Mouse (Mus musculus) ovary, postnatal 36 days (tissue): ENCODE measurements around the gene Prss23.

Experiments
- DNase-seq: peaks from one replicate; pipeline ENCODE4 v3.0.0; 2022; ENCODE audit warnings: low spot score, mixed read lengths

Prss23 gene

DNA sequence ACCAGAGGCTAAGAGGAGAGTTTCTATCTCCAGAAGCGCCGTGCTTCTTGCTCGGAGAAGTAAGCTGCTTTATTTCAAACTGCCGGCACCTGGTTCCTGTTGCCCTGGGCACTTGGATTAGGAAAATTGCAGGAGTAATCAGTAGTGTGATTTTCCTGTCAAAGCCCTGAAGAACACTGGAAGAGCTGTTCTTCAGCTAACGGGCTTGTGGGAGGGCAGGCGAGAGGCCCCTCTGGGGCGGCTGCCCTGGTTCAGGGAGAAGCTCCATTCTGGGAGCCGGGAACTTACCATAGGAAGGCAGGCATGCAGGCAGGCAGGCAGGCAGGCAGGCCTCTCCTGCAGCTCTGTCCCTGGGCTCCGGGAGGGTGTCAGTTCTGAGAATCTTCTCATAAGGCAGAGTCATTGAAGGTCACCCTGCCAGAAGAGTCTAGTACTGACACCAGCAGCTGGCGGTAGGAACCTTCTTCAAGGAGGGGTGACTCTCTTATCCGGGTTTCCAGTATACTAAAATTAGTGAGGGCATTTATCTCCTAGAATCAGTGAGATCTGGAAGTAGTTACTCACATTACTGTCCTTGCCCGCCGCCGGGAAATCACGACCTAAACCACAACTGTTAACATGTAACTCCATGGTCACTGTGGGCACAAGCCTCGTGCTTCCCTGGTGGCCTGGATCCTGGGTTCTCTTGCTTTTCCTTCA is at the start of gene Prss23:
Prss23 (minus strand) TSS at position 457 of the 699 bp plus-strand sequence.
- DNase-seq: peak; percentile 17

DNA sequence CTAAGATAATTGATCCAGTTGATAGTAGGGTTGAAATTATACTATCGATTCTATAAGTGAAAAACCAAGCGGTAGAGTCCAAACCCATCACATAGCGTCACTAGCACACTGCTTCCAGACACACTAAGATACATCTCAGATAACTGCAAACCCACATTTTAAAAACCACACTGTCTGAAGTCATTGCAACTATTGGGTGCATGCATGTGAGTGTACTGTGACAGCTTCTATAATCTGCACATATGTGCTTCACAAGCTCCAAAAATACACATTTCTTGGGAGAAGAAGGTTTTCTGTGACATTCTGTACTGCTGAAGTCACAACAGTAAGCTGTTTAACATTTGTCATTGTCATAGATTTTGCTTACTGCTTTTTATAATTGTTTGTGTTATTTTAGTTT is 49.1 kb upstream of the Prss23 start:
- DNase-seq: no peak

DNA sequence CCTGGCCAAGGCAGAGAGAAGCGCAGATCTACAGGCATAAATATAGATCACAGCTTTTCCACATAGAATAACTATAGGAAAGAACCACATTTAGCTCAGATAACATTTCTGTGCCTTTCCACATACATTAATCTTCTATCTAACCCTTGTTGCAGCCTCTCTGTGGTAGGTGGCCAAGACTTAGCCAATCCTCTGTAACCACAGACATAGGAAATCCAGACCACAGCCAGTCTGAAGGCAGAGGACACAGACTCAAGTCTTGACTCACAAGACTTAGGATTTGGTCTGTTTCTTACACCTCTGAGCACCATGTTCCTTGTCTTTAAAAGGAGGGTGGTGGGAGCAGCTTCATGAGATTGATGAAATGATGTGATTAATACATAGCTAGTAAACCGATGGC is 37.6 kb upstream of the Prss23 start:
- no peak for DNase-seq

DNA sequence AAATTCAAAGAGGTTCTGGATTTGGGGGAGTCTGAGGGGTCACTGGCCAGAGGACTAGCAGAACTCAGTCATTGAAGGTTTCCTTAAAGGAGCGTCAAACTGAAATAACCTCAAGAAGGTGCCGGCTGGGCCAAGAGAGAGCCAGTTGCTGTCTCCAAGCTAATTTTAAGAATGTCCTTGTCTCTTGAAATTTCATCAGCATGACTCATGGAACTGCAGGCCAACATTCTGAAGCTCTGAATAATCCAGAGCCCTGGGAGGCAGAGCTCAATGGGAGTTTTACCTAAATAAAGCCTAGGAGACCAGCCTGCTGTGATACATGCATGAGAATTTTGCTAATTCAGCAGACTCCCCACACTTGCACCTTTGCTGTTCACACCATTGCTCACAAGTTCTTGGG is 36.5 kb upstream of the Prss23 start:
- DNase-seq: no peak

DNA sequence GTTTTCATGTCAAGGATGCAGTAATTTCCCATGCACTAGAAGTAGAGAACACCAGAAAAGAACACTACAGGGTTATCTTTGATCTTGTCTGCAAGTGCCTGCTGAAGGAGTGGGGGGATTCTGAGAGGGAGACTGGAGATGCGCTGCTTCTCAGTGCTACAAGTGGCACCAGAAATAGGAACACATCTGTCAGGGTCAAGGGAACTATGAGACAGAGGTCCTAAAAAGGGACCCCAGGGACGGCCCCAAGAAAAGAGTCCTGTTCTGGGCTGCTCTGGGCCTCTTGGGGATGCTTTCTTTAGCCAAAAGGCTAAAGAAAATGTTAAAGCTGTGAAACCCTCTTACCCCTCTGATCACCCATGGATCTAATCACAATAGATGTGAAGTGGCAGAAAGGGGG is 35.2 kb upstream of the Prss23 start:
- no peak for DNase-seq

DNA sequence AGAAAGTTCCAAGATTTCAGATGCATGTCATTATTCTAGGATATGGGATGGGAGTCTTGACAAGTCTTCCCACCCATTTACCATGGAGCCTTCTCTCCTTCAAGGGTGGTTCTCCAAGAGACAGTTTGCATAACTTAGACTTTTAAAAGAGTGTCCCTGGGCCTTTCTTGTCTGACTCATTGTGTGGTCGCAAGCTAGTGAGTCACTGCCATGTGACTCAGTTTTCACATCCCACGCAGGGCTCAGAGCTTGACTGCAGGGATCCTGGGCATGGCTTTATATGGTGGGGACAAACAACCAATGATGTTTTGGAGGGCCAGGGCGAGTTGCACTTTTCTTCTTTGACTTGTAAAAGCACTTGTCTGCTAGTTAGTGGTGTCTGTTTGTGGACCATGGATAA is 34.0 kb upstream of the Prss23 start:
- no peak for DNase-seq

DNA sequence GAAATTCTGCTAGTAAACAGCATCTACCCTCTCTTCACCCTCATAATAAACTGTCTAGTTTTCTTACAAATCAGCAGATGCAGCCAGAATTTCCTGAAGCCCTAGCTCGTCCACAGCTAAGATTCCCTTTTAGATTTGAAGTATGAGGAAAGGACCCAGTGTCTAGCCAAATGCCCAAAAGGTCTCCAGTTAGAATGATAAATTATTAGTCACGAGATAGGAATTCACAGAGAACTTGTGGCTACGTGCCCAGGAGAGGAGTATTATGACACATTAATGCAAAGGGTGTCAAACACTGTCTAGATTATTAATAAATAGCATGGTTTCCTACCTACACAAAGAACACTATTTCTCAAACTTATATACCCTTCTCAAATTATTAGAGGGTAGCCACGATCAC is 32.6 kb upstream of the Prss23 start:
- DNase-seq: no peak

DNA sequence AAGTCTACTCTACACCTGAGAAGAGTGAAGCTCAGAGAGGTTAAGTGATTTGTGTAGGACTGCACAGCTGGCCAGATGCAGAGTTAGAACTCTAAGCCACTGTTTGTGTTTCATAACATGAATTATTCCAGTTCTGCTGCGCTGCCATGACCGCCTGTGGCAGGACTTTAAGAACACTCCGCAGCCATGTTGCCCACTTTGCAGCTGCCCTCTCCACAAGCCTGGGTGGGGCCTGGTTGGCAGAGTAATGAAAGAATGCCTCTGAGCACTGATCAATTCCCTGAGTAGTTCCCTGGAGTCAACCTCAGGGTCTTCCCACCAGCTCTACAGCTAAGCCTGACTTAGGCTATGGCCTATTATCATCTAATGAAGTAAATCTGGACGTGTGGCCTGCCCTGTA is 32.1 kb upstream of the Prss23 start:
- DNase-seq: no peak

DNA sequence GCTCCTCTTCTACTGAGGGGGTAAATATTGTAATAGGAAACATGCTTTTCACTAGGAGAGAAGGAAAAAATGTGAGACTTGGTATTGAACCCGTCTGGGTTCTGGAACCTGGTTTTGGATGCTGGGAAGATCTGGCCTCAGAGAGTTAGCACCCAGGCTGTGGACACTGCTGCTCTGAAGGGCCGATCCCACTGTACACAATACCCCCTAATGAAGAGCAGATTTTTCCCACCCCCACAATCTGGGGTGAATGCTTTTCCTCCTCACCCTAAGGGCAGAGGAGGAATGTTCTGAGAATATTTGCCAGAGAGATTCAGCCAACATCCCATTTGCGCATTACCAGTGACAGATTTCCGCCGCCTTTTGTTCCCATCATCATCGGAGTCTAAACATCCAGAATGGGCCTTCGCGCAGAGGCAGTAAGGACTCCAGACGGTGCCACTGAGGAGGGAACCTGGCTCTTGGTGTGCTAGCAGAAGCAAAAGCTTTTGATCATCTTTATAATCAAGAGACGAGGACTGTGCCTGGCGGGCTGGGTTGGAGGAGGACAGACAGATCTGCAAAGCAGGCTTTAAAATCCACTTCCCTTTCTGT is 31.6 kb upstream of the Prss23 start:
- no peak for DNase-seq

DNA sequence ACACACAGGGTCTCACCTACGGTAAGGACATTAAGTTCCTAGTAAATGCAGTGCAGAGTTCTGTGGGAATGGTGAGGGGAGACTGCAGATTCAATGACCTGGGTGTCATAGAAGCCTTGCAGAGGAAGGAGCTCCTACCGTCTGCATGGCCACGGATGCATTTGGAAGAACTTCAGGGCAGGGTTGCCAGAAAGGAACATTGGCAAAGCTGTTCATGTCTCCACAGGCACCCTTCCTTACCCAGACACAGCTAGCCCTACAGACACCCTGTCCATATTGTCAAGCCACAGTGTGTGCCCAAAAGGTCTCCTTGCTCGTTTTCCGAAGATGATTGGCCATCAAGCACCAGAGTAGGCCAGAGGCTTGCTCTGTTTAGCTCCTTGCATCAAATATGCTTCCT is 30.1 kb upstream of the Prss23 start:
- DNase-seq: no peak

DNA sequence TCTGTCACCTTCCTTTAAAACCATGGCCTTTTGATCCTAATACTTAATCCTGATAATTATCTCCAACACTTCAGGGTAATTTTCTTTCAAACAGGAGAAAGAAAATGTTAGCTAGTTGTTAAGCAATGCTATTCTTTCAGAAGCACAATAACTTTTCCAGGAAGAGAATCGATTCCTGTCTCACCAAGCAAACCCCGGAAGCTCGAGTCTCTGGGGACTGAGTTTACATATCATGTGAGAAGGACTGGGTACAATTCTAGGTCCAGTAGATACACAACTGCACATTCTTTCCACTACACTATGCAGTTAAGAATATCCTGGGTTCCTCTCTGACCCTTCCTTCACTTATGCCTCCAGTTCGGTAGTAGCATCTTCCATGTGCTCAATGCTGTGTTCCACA is 29.7 kb upstream of the Prss23 start:
- no peak for DNase-seq

DNA sequence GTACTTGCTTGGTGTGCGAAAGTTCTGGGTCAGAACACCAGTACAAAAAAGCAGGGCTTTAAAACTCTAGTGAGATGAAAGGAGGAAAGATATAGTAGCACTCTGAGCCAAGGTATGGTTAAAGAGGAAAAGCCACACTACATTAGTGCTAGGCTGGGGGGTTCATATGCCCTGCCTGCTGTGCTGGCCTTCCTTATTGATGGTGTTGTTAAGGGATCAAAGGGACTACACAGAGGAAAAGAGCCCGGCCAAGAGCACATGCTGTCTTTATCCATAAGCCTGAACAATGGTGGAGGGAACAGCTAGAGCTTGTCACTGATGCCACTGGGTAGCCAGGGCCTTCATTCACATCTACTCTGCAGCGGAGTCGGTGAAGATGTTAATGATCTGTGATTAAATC is 28.2 kb upstream of the Prss23 start:
- DNase-seq: no peak

DNA sequence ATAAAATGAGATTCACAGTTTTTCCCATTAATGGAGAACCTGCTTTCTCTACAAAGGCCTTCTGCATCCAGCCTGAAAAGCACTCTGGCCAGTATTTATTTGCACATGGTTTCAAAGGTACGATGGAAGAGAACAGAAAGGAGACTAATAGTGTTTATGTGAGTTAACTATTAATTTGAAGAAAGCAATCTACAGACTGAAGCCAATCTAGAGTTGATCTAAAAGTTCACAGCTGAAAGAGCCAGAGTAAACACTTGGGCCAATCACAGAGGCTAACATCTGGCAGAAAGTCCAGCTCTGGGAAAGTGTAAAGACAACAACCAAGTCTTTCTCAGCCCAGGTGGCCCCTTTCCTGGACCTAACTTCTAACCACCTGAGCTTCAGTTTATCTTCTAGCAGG is 27.1 kb upstream of the Prss23 start:
- no peak for DNase-seq

DNA sequence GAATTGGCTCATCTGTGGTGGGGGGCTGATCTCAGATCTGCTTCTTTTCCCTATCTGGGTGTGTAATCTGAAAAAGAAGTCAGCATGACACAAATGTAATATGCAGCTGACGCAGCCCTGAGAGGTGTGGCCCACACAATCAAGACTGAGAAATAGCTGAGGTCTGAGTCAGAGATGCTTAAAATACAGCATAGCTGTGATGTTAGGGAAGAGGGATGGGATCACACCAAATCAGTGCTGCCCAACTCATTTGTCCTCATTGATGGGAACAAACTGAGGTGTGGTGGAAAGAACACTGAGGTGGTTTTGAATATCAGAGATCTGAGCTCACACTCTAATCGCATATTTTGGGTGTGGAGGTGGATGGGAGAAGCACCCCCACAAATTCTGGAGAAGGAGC is 14.0 kb upstream of the Prss23 start:
- no peak for DNase-seq

DNA sequence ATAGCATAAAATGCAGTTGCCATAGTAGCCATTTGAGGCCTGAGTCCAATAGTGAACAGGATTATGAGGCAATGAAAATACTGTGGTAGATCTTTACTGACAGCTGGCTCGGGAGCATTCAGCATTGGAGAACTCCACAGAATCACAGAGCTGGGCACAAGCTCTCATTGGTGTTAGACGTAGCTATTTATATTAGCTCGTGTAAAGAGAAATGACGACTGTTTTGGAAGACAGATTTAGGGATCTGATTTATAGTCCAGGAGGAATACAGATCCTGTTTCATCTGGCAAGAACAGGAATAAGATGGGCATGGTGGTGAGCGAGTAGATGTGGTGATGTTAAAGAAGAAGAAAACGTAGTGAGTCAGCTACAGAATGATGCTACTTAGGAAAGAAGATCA is 12.4 kb upstream of the Prss23 start:
- no peak for DNase-seq

DNA sequence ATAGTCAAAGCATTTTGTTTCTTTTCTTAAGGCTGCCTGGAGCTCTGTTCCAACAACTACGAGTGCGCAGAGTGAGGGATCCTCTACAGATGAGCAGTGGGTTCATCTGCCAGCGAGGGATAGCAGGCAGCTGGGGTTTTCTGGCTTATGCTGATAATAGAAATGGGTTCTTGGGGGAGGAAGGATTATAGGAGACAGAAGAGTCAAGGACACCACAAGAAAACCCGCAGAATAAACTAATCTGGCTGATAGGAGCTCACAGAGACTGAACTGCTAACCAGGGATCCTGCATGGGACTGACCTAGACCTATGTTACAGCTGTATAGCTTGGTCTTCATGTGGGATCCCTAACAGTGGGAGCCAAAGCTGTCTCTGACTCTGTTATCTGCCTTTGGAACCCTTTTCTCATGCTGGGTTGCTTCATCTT is 456 bp upstream of the Prss23 start:
- no peak for DNase-seq

DNA sequence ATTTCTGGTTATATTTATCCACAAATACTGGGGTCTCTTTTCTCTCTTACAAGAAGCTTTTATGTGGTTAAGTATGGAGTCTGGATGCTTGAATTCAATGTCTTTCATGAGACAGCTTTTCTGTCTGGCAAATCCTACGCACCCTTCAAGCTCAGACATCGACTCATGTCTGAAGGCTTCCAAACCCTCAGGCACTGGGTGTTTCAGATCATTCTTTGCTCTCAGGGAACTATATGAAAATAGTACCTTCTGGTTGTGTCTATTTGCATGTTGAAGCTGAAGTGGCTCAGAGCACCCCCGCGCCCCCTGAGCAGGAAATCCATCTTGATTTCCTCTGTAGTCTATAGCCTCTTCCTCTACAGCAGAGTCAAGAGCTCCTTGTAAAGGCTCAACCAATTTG is 3.2 kb downstream of the Prss23 start:
- DNase-seq: no peak

DNA sequence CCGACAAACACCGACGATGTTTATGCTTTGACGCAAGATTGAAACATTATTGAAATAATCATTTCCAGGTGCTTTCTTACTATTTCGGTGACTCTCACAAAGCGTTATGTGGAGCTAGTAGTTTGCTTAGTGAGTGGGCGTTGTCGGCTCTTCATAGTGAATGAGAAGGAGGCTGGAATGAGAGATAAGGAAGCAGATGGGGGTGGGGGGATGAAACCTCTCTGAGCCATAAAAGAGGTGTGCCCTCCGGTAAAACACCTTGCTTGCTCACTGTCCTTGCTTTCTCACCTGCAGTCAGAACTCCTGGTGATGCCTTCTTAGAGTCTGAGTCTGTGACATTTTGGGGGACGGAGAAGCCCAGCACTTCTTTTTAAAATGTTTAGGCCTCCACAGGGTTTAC is 4.8 kb downstream of the Prss23 start:
- no peak for DNase-seq

DNA sequence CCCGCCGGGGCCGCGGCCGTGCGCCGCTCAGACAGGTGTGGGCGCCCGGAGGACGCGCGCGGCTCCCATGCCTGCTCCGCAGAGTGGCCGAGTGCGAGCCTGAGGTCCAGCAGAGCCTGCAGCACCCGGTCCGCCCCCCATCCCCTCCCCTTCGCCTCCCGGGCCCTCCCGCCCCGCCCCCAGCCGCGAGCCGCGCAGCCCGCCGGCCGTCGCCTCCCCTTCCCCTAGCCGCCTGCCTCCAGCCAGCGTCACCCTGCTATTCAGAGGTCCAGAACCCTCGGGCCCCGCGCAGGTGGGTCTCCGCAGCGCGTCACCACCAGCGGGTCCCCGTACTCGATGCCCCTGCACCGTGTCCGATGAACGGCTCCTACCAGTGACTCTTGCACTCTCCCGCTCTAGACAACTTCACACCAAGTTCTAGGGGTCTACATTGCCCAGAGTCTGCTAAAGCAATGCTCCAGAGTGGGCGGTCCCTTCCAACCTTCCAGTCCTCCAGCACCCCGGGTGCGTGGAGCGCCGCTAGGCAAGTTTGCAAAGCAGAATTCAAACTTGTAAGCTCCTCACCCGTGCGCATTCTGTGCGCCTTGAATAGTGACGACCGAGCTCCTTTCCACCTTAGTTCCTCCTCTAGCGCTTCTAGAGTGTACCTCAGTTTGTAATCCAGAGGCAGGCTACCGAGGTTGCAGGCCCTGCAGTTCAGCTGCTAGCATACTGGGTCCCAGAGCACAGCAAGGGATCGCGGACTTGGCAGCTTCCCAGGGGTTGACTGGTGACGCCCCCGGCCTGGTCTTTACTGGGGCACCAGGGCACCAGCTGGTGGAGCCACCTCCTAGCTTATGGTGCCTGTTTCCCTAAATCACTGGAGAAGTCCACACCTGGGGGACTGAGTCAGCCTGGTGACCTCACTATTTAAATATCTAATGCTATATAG is 9.3 kb downstream of the Prss23 start:
- DNase-seq: peak; percentile 84

DNA sequence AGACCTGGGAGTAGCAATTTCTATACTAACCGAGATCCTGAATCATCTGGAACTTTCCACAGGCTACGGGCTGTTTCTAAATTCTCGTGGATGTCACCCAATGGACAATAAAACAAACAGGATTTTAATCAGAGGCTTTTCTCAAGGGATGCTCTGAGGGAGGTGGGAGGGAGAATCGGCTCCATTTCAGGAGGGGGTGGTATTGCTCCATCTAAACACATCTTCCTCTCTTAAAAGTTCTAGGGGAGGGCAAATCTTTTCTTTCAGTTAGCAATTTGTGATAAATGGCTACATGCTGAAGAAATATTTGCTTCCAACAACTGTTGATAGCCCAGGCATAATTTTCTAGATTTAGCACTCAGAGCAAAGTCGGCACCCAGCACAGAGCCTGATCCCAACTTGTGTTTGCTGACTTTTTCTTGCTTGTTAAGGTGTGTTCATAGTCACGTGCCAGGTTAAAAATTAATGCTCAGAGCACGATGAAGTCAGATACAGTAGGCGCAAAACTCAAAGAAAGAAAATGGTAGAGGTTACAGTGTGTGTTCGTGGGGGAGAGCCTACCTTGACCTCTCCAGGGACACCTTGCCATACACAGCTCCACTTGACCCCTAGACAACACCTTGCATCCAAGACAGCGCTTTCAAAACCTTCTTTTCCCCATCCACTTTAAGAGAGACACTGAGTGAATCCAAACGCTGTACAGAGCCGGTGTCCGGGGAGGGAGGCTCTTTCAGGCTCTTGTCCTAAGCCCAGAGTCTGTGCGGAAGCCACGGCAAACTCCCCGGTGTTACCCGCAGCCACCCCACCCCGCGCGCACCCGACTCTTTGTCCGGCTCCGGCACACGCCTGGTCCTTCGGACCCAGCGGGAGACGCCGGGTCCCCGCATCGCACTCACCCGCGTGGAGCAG is 10.2 kb downstream of the Prss23 start:
- DNase-seq: no peak

DNA sequence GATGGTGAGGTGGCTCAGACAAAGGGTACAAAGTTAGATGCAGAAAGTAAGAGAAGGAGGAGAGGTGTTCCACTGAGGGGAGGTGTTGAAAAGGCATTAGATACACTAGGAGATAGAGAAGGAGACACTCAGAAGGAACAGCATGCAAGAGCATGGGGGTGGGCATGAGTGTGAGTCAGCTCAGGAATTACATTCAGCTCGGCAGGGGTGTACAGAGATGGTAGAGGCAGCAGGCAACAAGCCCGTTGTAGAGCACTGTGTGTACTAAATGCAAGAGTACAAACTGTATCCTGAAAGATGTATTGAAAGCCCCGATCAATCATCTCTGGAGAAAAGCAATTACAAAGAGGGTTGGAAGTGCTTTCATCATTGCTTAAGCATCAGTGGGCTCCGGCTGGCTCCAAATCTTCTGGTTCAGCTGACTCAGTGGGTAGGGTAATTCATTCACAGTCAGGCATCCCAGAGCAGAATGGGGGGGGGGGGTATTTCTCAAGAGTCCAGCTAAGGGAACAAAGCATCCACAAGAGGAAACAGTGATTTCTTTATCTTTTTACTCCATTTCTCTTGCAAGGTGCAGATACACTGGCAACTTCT is 15.0 kb downstream of the Prss23 start:
- no peak for DNase-seq

DNA sequence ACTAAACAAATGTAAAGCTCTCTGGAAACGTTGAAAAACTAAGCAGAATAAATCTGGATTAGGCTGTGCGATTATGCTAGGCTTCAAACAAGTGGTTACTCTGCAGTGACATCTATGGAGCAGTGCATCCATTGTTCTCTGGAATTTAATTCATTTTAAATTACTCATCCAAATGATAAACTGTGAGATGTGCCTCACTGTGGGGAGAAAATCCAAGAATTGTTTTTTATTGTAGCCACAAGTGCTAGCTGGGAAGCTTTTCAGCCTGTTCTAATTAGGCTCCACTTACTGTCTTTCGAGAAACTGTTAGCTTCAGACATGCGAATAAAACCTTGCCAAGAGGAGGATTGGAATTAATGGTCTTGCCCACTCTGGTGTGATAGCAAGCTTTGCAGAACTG is 18.3 kb downstream of the Prss23 start:
- DNase-seq: no peak
